Mouse (Mus musculus) heart, embryonic 15.5 days (tissue): ENCODE measurements at regions not wholly inside any gene's neighbourhood (a gene's known extent, or its start where the extent isn't known, plus 50 kb on each side); places are given as distances from the start of the nearest gene placed in this dataset.

ENCODE experiments used
- ATAC-seq: fragments of 200-750 bp; cut with Nextera tagmentation; replicated peaks from 2 replicates; pipeline ENCODE4 v1.8.0; 2017; ENCODE audit warnings: low read depth, moderate TSS enrichment; ENCODE audit not compliant: insufficient number of reproducible peaks, insufficient read depth, low FRiP score
- H3K27ac ChIP-seq: fragments of 300-500 bp; sonication (generic); 2 replicates; pipeline ENCODE4 v1.5.1; 2015; ENCODE audit warnings: mild to moderate bottlenecking, inconsistent platforms
- H3K27me3 ChIP-seq: fragments of 300-500 bp; sonication (generic); 2 replicates; pipeline ENCODE4 v1.6.1; 2015; ENCODE audit warnings: inconsistent platforms
- H3K36me3 ChIP-seq: fragments of 300-500 bp; sonication (generic); 2 replicates; pipeline ENCODE4 v1.6.1; 2015; ENCODE audit warnings: mild to moderate bottlenecking, inconsistent platforms
- H3K4me1 ChIP-seq: fragments of 300-500 bp; sonication (generic); replicated peaks from 2 replicates; pipeline ENCODE4 v1.6.1; 2015; ENCODE audit warnings: inconsistent platforms
- H3K4me2 ChIP-seq: fragments of 300-500 bp; sonication (generic); 2 replicates; pipeline ENCODE4 v1.6.1; 2015; ENCODE audit warnings: inconsistent platforms, mild to moderate bottlenecking, moderate library complexity
- H3K4me3 ChIP-seq: fragments of 300-500 bp; sonication (generic); 2 replicates; pipeline ENCODE4 v1.5.1; 2015; ENCODE audit warnings: mild to moderate bottlenecking, inconsistent platforms
- H3K9ac ChIP-seq: fragments of 300-500 bp; sonication (generic); 2 replicates; pipeline ENCODE4 v1.6.1; 2015; ENCODE audit warnings: mild to moderate bottlenecking, inconsistent platforms
- H3K9me3 ChIP-seq: fragments of 300-500 bp; sonication (generic); replicated peaks from 2 replicates; pipeline ENCODE4 v1.6.1; 2016; ENCODE audit warnings: inconsistent platforms
- WGBS: fragments of 180-500 bp; shearing (Covaris S2); methylation state at CpG from one replicate; pipeline ENCODE4 v1.1.7; 2015; ENCODE audit warnings: mixed read lengths; 5-methylcytosine and 5-hydroxymethylcytosine counted together

GRCm38 (mm10) chr2:48716206-48716605 lies 97.7 kb upstream of the Acvr2a start:
- 81% methylated on average over 4 of the region's 4 CpGs for WGBS
- H3K9ac ChIP-seq, result no peak overlapping the region
- no peak overlapping the region for H3K4me3 ChIP-seq
- no peak overlapping the region for H3K4me2 ChIP-seq
- no peak overlapping the region for H3K27ac ChIP-seq
- no peaks in the 10 kb centered on the region for H3K4me1 ChIP-seq
- no peaks in the 10 kb centered on the region for H3K9me3 ChIP-seq
- ATAC-seq, result no peak
- no peaks in the 10 kb centered on the region for H3K27me3 ChIP-seq
- no peaks in the 10 kb centered on the region for H3K36me3 ChIP-seq

- H3K4me3 ChIP-seq, result no peak overlapping the region
- H3K36me3 ChIP-seq, result no peaks in the 10 kb centered on the region
- H3K27ac ChIP-seq, result no peak overlapping the region
- no peak overlapping the region for H3K4me2 ChIP-seq
- H3K4me1 ChIP-seq, result no peaks in the 10 kb centered on the region
- no peaks in the 10 kb centered on the region for H3K9me3 ChIP-seq
- WGBS, result 81% methylated on average over 1 of the region's 1 CpGs
- H3K9ac ChIP-seq, result no peak overlapping the region
- H3K27me3 ChIP-seq, result no peaks in the 10 kb centered on the region
- no peak for ATAC-seq
These were observed 96.1 kb upstream of the Acvr2a start for GRCm38 (mm10) chr2:48717770-48718169.

GRCm38 (mm10) chr2:48718261-48718660 lies 95.6 kb upstream of the Acvr2a start:
- 76% methylated on average over 2 of the region's 2 CpGs for WGBS
- no peaks in the 10 kb centered on the region for H3K4me1 ChIP-seq
- H3K27me3 ChIP-seq, result no peaks in the 10 kb centered on the region
- H3K27ac ChIP-seq, result no peak overlapping the region
- no peak for ATAC-seq
- H3K4me3 ChIP-seq, result no peak overlapping the region
- no peak overlapping the region for H3K9ac ChIP-seq
- no peaks in the 10 kb centered on the region for H3K9me3 ChIP-seq
- no peaks in the 10 kb centered on the region for H3K36me3 ChIP-seq
- no peak overlapping the region for H3K4me2 ChIP-seq

- Histone ChIP-seq H3K9me3 (no peaks in the 10 kb centered on the region), H3K9ac (no peak overlapping the region), H3K27ac (no peak overlapping the region), H3K4me2 (peak overlapping the region; percentile 16), H3K4me1 (no peaks in the 10 kb centered on the region), H3K4me3 (no peak overlapping the region), H3K36me3 (no peaks in the 10 kb centered on the region), H3K27me3 (no peaks in the 10 kb centered on the region)
- no peak for ATAC-seq
- WGBS, result 27% methylated on average over 8 of the region's 8 CpGs
These were observed 83.1 kb upstream of the Acvr2a start for GRCm38 (mm10) chr2:48730780-48731179.

GRCm38 (mm10) chr2:48733936-48734335 lies 80.0 kb upstream of the Acvr2a start:
- ATAC-seq, result no peak
- H3K27me3 ChIP-seq, result no peaks in the 10 kb centered on the region
- H3K36me3 ChIP-seq, result no peaks in the 10 kb centered on the region
- no peak overlapping the region for H3K9ac ChIP-seq
- no peak overlapping the region for H3K4me3 ChIP-seq
- no peaks in the 10 kb centered on the region for H3K9me3 ChIP-seq
- H3K27ac ChIP-seq, result no peak overlapping the region
- H3K4me2 ChIP-seq, result no peak overlapping the region
- WGBS, result 80% methylated on average over 1 of the region's 1 CpGs
- H3K4me1 ChIP-seq, result no peaks in the 10 kb centered on the region

GRCm38 (mm10) chr2:48734521-48734920 lies 79.4 kb upstream of the Acvr2a start:
- Histone ChIP-seq H3K36me3 (no peaks in the 10 kb centered on the region), H3K4me2 (no peak overlapping the region), H3K4me3 (no peak overlapping the region), H3K9ac (no peak overlapping the region), H3K27me3 (no peaks in the 10 kb centered on the region), H3K9me3 (no peaks in the 10 kb centered on the region), H3K27ac (no peak overlapping the region), H3K4me1 (no peaks in the 10 kb centered on the region)
- 51% methylated on average over 6 of the region's 6 CpGs for WGBS
- ATAC-seq, result no peak

GRCm38 (mm10) chr2:48736312-48736711 lies 77.6 kb upstream of the Acvr2a start:
- no peaks in the 10 kb centered on the region for H3K36me3 ChIP-seq
- no peak overlapping the region for H3K4me3 ChIP-seq
- H3K27ac ChIP-seq, result no peak overlapping the region
- H3K4me2 ChIP-seq, result no peak overlapping the region
- ATAC-seq, result no peak
- H3K4me1 ChIP-seq, result no peaks in the 10 kb centered on the region
- 52% methylated on average over 2 of the region's 2 CpGs for WGBS
- no peaks in the 10 kb centered on the region for H3K9me3 ChIP-seq
- no peak overlapping the region for H3K9ac ChIP-seq
- no peaks in the 10 kb centered on the region for H3K27me3 ChIP-seq
